ENCODE assay signal across 35 mouse cellular contexts in the genomic region with DNA sequence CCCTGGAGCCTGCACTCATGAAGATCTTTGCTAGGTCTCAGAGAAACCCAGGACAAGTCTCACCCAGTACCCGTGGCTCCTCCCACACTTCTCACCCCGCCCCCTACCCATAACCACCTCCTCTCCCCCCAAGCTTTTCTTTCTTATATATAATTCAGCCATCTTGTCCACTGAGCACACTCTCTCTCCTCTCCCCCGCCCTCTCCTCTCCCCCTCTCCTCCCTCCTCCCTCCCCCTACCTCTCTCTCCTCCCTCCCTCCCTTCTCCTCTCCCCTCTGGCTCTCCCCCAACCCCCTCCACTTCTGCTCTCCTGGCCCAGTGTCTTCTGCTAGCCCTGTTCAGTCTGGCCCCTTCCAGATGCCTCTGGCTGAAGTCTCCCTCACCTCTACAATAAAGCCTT. TPM values are rescaled to one million over a fixed set of nuclear protein-coding genes. Genes with fewer than 3 reads are reported as not detected.
DNase-seq lines count a peak whose midpoint lies in the region; ATAC-seq and TF ChIP-seq lines count a peak whose summit lies in the region.
"Had no signal": no experiment of that assay in that cellular context is flagged by ENCODE, and none has a peak within 500 bp of the region (broad histone marks: within the 10 kb centered on the region; RNA-seq: fewer than 3 reads in every experiment).

No protein-coding gene starts in this region.

- TF ChIP-seq POLR2A in brain, embryonic 14.5 days (IDR thresholded peaks at IDR 0.05; ENCODE audit: borderline replicate concordance, extremely low read depth, insufficient read depth, insufficient read length, poor library complexity, severe bottlenecking): no peak

- no peak for ATAC-seq in kidney, postnatal 0 days (replicated peaks; ENCODE audit: low FRiP score, low read depth)
- ATAC-seq in midbrain, postnatal 0 days (ENCODE audit: low FRiP score): no peak
- ATAC-seq: forebrain, embryonic 15.5 days; inflammation-experienced regulatory T-cells, adult 6 months; liver, embryonic 12.5 days; liver, postnatal 0 days; Patski had no signal

- H3K4me2 ChIP-seq in kidney, postnatal 0 days (ENCODE audit: low read length): no peak overlapping the region
- H3K4me2 ChIP-seq in midbrain, postnatal 0 days (ENCODE audit: low read depth, low read length, poor library complexity, severe bottlenecking): no peak overlapping the region
- H3K4me2 ChIP-seq: embryonic facial prominence, embryonic 12.5 days; forebrain, embryonic 15.5 days; heart, embryonic 12.5 days; hindbrain, embryonic 15.5 days; liver, embryonic 12.5 days; neural tube, embryonic 15.5 days had no signal

- no peak for TF ChIP-seq CTCF in kidney, postnatal 0 days (IDR thresholded peaks at IDR 0.05; ENCODE audit: low read depth)
- TF ChIP-seq CTCF in brain, embryonic 14.5 days (IDR thresholded peaks at IDR 0.05; ENCODE audit: borderline replicate concordance, extremely low read depth, insufficient read depth, insufficient read length): no peak
- TF ChIP-seq CTCF in midbrain, postnatal 0 days (IDR thresholded peaks at IDR 0.05): no peak

- H3K4me1 ChIP-seq in kidney, postnatal 0 days (replicated peaks; ENCODE audit: insufficient read depth, low read length): no peaks in the 10 kb centered on the region
- H3K4me1 ChIP-seq in midbrain, postnatal 0 days (ENCODE audit: insufficient read depth, low read length): no peaks in the 10 kb centered on the region
- H3K4me1 ChIP-seq: embryonic facial prominence, embryonic 12.5 days; forebrain, embryonic 15.5 days; heart, embryonic 12.5 days; hindbrain, embryonic 15.5 days; neural tube, embryonic 15.5 days had no signal

- H3K4me3 ChIP-seq in kidney, postnatal 0 days (replicated peaks; ENCODE audit: low read depth, low read length): no peak overlapping the region
- H3K4me3 ChIP-seq in midbrain, postnatal 0 days (ENCODE audit: low read depth, low read length): no peak overlapping the region
- H3K4me3 ChIP-seq: embryonic facial prominence, embryonic 12.5 days; forebrain, embryonic 15.5 days; heart, embryonic 12.5 days; hindbrain, embryonic 10.5 days; hindbrain, embryonic 15.5 days; left cerebral cortex, adult 2 months; liver, embryonic 12.5 days; megakaryocyte, embryonic 14.5 days; neural tube, embryonic 15.5 days had no signal

- H3K9me3 ChIP-seq in kidney, postnatal 0 days (replicated peaks; ENCODE audit: low read length): no peaks in the 10 kb centered on the region
- no peaks in the 10 kb centered on the region for H3K9me3 ChIP-seq in midbrain, postnatal 0 days (ENCODE audit: low read length)
- H3K9me3 ChIP-seq: embryonic facial prominence, embryonic 12.5 days; forebrain, embryonic 15.5 days; heart, embryonic 12.5 days; hindbrain, embryonic 10.5 days; hindbrain, embryonic 15.5 days; liver, embryonic 12.5 days; megakaryocyte, embryonic 14.5 days; neural tube, embryonic 15.5 days had no signal

- WGBS in kidney, postnatal 0 days: 71% methylated on average over 3 of the region's 3 CpGs
- 75% methylated on average over 3 of the region's 3 CpGs for WGBS in midbrain, postnatal 0 days

- no peaks in the 10 kb centered on the region for H3K27me3 ChIP-seq in kidney, postnatal 0 days (ENCODE audit: insufficient read depth, low read length)
- no peaks in the 10 kb centered on the region for H3K27me3 ChIP-seq in midbrain, postnatal 0 days (ENCODE audit: insufficient read depth, low read length)
- H3K27me3 ChIP-seq: CH12.LX; embryonic facial prominence, embryonic 12.5 days; forebrain, embryonic 15.5 days; heart, embryonic 12.5 days; hindbrain, embryonic 15.5 days; liver, embryonic 12.5 days; megakaryocyte, embryonic 14.5 days; neural tube, embryonic 15.5 days; Patski had no signal

- no peak overlapping the region for H3K27ac ChIP-seq in kidney, postnatal 0 days
- no peak overlapping the region for H3K27ac ChIP-seq in midbrain, postnatal 0 days (ENCODE audit: low read depth, low read length)
- H3K27ac ChIP-seq: embryonic facial prominence, embryonic 12.5 days; forebrain, embryonic 15.5 days; hindbrain, embryonic 10.5 days; hindbrain, embryonic 15.5 days; left cerebral cortex, adult 2 months; liver, embryonic 12.5 days; neural tube, embryonic 15.5 days had no signal

- DNase-seq in kidney, postnatal 0 days (ENCODE audit: low spot score): peak; percentile 70
- no peak for DNase-seq in kidney, postnatal 14 days
- DNase-seq in brain, embryonic 14.5 days (ENCODE audit: low read depth): peak; percentile 20
- DNase-seq in retina, embryonic 14.5 days (ENCODE audit: low spot score): peak; percentile 29
- DNase-seq in midbrain, postnatal 0 days (ENCODE audit: low spot score): no peak
- no peak for DNase-seq in urinary bladder, postnatal 25 days (ENCODE audit: low spot score)
- DNase-seq in spleen, postnatal 4 days (ENCODE audit: low spot score in 2 of 2): no peak
- DNase-seq: adrenal gland, postnatal 25 days; B cell, adult 2 months; cerebellum, adult 2 months; cerebellum, postnatal 25 days; gastrocnemius, postnatal 25 days; heart, adult 11 months; heart, postnatal 10 days; kidney, postnatal 25 days; liver, postnatal 0 days; lung, postnatal 36 days; midbrain, embryonic 14.5 days; right cerebral cortex, postnatal 4 days had no signal

- peaks cover 29% of the 10 kb centered on the region; the same call in 1 of the 2 replicates for H3K36me3 ChIP-seq in kidney, postnatal 0 days (ENCODE audit: insufficient read depth, low read length)
- peaks cover 56% of the 10 kb centered on the region for H3K36me3 ChIP-seq in midbrain, postnatal 0 days (ENCODE audit: insufficient read depth, low read length)

- no peak overlapping the region for H3K9ac ChIP-seq in kidney, postnatal 0 days (ENCODE audit: low read depth, low read length)
- H3K9ac ChIP-seq in midbrain, postnatal 0 days (replicated peaks; ENCODE audit: low read length, poor library complexity, severe bottlenecking): no peak overlapping the region
- H3K9ac ChIP-seq: embryonic facial prominence, embryonic 12.5 days; forebrain, embryonic 15.5 days; heart, embryonic 12.5 days; hindbrain, embryonic 15.5 days; liver, embryonic 12.5 days; liver, postnatal 0 days; neural tube, embryonic 15.5 days had no signal

RNA-seq across cellular contexts. Expression of gene Tacr2, which starts 26.8 kb away (rescaled TPM):
- not detected in 2 replicates for polyA plus RNA-seq in kidney, postnatal 0 days (2015; fragmentation: Nextera tagmentation; extraction: Ambion mirVana)
- polyA plus RNA-seq in brain, embryonic 14.5 days (2012; rRNA removed): not detected in 2 replicates
- total RNA-seq in midbrain, postnatal 0 days (2014; rRNA removed): not detected in 2 replicates
- 0.06 TPM in 1 of 2 replicates, not detected in the other for polyA plus RNA-seq in midbrain, postnatal 0 days (2015; fragmentation: Nextera tagmentation; extraction: Ambion mirVana)
- total RNA-seq: gastrocnemius, adult 18-20 months; gastrocnemius, postnatal 25 days; heart, postnatal 10 days; MEL had no signal
- polyA plus RNA-seq: embryonic facial prominence, embryonic 12.5 days; forebrain, embryonic 15.5 days; heart, embryonic 12.5 days; hindbrain, embryonic 10.5 days; hindbrain, embryonic 15.5 days; inflammation-experienced regulatory T-cells, adult 6 months; limb, embryonic 14.5 days; liver, embryonic 12.5 days; liver, postnatal 0 days; midbrain, embryonic 14.5 days; spleen, adult 2 months had no signal

RNA-seq across cellular contexts. Expression of gene Tspan15, which starts 48.0 kb away (rescaled TPM):
- polyA plus RNA-seq in kidney, postnatal 0 days (2015; fragmentation: Nextera tagmentation; extraction: Ambion mirVana): 47.0 and 49.8 TPM in 2 replicates
- polyA plus RNA-seq in brain, embryonic 14.5 days (2012; rRNA removed): 18.6 and 19.0 TPM in 2 replicates
- total RNA-seq in midbrain, postnatal 0 days (2014; rRNA removed): 13.8 and 20.2 TPM in 2 replicates
- 17.0 and 19.0 TPM in 2 replicates for polyA plus RNA-seq in midbrain, postnatal 0 days (2015; fragmentation: Nextera tagmentation; extraction: Ambion mirVana)
- polyA plus RNA-seq: inflammation-experienced regulatory T-cells, adult 6 months had no signal

Comparison
In these comparisons a context has a peak if more than half of its experiments do, and no peak if none do; other contexts are left out.
1. DNase-seq: peak in kidney, postnatal 0 days (single experiment), brain, embryonic 14.5 days (single experiment) and retina, embryonic 14.5 days (single experiment); none in kidney, postnatal 14 days (single experiment), midbrain, postnatal 0 days (single experiment), urinary bladder, postnatal 25 days (single experiment) and spleen, postnatal 4 days (0 of 2).